Mouse (Mus musculus) CD4-positive, CD25-positive, alpha-beta regulatory T cell, adult 9 weeks (primary cell): ENCODE results near the gene Ttll12. TPM values are rescaled to one million over a fixed set of nuclear protein-coding genes. Genes with fewer than 3 reads are reported as not detected.

Experiments used
- polyA plus RNA-seq: library from polyadenylated mRNA; unstranded; fragments of 100-300 nt; shearing (Covaris generic); gene quantifications from one replicate; pipeline ENCODE4 v1.2.1, GENCODE M21; 2017

The Ttll12 gene
- polyA plus RNA-seq = 17.8 TPM

GRCm38 (mm10) chr15:83594513-83595363, at the start of gene Ttll12:
Gene Ttll12 (minus strand): TSS chr15:83595157.

DNA sequence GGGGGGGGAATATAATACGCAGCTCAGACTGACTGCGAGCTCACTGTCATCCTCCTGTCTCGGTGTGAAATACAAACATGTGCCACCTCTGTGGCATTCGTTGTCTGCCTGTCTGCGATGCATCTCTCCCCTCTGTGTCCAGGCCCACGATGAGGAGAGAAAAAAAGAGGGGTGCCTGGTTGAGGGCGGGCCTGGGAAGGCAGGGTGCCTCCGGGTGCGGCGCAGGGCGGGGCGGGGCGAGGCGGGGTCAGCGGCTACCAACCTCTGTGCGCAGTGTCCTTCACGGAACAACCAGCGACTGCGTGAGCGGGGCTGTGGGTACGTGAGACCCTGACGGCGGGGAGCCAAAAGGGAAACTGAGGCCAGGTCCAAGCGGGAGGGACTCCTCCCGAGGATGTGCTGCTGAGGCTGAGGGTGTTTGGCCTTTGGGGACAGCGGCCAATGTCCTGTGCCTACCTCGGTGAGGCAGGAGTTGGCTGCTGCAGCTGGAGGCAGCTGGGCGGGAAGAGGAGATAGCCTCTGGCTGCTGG, 31.6 kb downstream of the Ttll12 start, which contains the start of the genes Tspo and Mcat:
Tspo (plus strand) TSS at position 266 of the 530 bp plus-strand sequence.
Mcat (minus strand) TSS at position 461 of the 530 bp plus-strand sequence.

DNA sequence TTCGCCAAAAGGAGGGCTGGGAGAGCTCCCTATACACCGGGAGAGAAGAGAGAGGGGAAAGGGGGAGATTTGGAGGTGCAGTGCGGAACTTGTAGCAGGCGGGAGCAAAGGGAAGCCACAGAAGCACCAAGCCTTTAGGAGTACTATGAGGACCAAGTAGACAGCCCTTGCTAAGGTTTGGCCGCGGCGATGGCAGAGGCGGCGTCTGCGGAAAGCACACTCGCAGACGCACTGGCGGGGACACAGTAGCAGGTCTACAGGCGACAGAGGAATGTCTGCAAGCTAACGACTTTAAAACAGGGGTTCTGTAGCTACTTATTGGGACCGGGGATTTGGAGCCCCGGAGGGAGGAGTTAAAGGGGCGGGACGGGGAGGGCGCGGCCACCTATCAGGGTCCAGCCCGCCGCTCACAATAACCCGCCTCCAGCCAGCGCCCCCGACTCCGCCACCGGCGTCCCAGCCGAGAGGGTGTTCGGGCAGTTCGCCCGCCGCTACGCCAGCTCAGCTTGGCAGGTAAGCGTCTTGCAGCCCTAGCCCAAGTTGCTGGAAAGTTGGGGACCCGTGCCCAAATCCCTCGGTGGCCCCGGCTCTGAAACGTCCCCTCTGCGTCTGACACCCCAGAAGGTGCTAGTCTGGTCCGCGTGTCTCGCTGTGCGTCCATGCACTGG, 68.4 kb downstream of the Ttll12 start, which contains the start of gene Bik:
Bik (plus strand) TSS at position 439 of the 668 bp plus-strand sequence.

Other genes starting within 250 kb of the Ttll12 start
- 15.5 TPM for gene Arfgap3, start 244.9 kb downstream of the Ttll12 start, polyA plus RNA-seq
- 37.6 TPM for gene Pacsin2, start 130.6 kb downstream of the Ttll12 start, polyA plus RNA-seq
- 13.9 TPM for gene Ttll1, start 84.3 kb downstream of the Ttll12 start, polyA plus RNA-seq
- 2.4 TPM for gene Bik, start 68.3 kb downstream of the Ttll12 start, polyA plus RNA-seq
- gene Tspo, start 31.6 kb downstream of the Ttll12 start, polyA plus RNA-seq = 457 TPM
- gene Mcat, start 31.4 kb downstream of the Ttll12 start, polyA plus RNA-seq = 3.3 TPM
- not detected for gene Scube1, start 129.9 kb upstream of the Ttll12 start, polyA plus RNA-seq
- not detected for gene Mpped1, start 184.3 kb upstream of the Ttll12 start, polyA plus RNA-seq